Mouse (Mus musculus): Measurements from ENCODE around the gene Rilpl1. TPM values are rescaled to one million over a fixed set of nuclear protein-coding genes. Genes with fewer than 3 reads are reported as not detected.

Rilpl1 gene
- polyA plus RNA-seq, 1 experiment, result 3.6 TPM

DNA sequence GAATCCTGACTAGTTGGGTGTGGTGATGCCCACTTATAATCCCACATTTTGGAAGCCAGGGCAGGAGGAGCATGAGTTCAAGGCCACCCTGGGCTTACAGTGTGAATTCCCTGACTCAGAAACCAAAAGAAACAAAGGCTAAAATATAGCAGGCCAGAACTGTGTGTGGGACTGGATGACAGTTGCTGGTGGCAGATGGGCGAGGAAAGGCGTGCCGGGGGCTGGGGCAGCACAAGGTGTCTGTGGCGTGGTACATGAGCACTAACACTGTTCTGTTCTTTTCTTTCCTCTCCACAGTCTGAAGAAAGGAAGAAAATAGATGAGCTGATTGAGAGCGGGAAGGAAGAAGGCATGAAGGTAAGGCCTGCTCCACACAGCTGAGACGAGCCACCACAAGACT, 74.4 kb downstream of the Rilpl1 start:
- Histone ChIP-seq H3K36me3 (ENCODE audit: control insufficient read depth, insufficient read depth, low read length) (peaks cover 49% of the 10 kb centered on the region), H3K27me3 (ENCODE audit: control insufficient read depth, insufficient read depth, low read length) (no peaks in the 10 kb centered on the region), H3K4me1 (ENCODE audit: control insufficient read depth, insufficient read depth, insufficient read length) (no peaks in the 10 kb centered on the region), H3K4me3 (ENCODE audit: extremely low read depth, insufficient read depth, insufficient read length) (no peak overlapping the region), H3K27ac (ENCODE audit: insufficient read depth, low read length) (no peak overlapping the region)
- WGBS, result 95% methylated on average over 6 of the region's 6 CpGs
- no peak for DNase-seq (ENCODE audit: low read depth in 1 of 2, low spot score in 2 of 2)
- no peak for TF ChIP-seq CTCF (IDR thresholded peaks at IDR 0.05; ENCODE audit: extremely low read depth, insufficient read depth, insufficient read length, insufficient replicate concordance)
- no peak for TF ChIP-seq POLR2A (IDR thresholded peaks at IDR 0.05; ENCODE audit: low read depth, low read length)

DNA sequence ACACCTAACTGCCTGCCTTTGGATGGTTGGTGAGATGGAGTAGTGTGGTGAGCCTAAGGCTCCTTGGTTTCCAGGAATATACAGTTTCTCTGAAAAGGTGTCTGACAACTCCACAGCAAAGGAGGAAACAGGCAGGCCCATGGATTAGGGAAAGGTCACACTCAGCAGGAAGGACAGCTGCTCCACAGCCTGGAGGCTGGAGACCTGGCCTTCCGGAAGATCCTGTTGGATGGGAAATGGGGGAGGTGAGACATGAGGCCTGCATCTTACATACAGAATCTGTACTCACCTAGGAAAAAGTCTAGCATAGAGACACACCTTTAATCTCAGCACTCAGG, 77.1 kb downstream of the Rilpl1 start:
- Histone ChIP-seq H3K4me1 (ENCODE audit: control insufficient read depth, insufficient read depth, insufficient read length) (no peaks in the 10 kb centered on the region), H3K27me3 (ENCODE audit: control insufficient read depth, insufficient read depth, low read length) (no peaks in the 10 kb centered on the region), H3K36me3 (ENCODE audit: control insufficient read depth, insufficient read depth, low read length) (peaks cover 48% of the 10 kb centered on the region), H3K27ac (ENCODE audit: insufficient read depth, low read length) (no peak overlapping the region), H3K4me3 (ENCODE audit: extremely low read depth, insufficient read depth, insufficient read length) (no peak overlapping the region)
- DNase-seq (ENCODE audit: low read depth in 1 of 2, low spot score in 2 of 2), result no peak
- WGBS, result 100% methylated on average over 1 of the region's 1 CpGs
- TF ChIP-seq POLR2A (IDR thresholded peaks at IDR 0.05; ENCODE audit: low read depth, low read length) (no peak), CTCF (IDR thresholded peaks at IDR 0.05; ENCODE audit: extremely low read depth, insufficient read depth, insufficient read length, insufficient replicate concordance) (no peak)

DNA sequence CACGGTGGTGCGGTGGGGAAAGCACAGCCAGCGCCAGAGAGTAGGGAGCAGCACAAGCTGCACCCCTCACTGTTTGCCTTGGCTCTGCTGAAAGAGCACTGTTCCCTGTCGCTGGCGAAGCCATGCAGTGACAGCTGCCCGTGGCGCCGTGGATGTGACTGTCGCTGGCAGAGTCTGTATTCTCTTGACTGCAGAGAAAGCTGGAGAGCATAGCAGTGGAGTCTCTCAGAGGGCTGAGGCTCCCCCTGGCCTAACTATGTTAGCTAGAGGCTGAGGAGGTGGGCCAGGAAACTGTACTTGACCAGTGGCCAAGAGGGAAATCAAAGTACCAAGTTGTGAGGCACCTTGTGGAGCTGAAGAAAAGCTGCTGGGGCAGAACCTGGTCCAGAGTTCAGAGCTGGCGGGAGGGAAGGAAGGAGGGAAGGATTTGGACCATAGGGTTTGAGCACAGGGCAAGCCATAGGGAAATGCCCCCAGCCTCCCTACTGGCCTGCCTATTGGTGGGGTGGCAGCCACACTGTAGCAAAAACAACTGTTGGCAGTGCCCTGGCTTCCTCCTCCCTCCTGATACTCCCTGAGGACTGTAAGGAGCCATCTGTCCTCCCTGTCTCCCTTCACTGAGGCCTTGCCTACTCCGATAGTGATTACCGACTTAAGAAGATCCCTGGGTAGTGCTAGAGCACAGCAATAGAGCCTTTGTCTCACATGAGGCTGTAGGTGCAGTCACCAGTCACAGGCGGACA, 77.7 kb downstream of the Rilpl1 start:
- no peak for DNase-seq (ENCODE audit: low read depth in 1 of 2, low spot score in 2 of 2)
- H3K27ac ChIP-seq (ENCODE audit: insufficient read depth, low read length), result no peak overlapping the region

DNA sequence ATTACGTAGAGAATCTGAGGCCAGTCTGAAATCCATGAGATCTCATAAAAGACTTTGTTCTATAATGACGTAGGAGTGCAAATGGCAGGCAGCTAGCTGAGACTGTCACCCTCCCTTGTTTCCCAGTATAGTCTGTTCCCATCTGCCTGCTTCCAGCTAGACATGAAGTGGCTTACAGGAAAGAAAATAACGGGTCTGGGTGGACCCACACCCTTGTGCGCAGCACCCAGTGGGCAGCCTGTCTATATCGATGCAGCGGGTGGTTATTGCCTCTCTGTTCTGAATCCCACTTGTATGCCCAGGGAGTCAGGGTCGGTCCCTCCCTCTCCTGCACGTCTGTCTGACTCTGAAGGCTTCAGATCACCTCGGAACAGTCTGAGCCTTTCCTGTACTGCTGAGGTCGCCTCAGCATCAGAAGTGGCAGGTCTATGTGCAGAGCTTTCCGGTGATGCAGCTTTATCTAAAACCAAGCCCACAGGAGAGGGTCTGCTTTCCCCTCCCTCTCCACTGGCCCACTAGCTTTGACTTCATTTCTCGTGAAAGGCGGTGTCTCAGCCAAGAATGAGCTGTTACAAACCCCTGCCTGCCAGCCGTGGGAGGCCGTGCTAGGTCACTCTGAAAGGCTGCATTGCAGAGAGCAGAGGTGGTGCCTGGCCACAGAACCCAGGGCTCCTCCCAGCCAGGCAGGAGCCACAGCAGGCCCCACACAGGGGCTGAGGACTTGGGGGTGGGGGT, 78.5 kb downstream of the Rilpl1 start:
- H3K27me3 ChIP-seq (ENCODE audit: control insufficient read depth, insufficient read depth, low read length), result no peaks in the 10 kb centered on the region
- no peak for DNase-seq (ENCODE audit: low read depth in 1 of 2, low spot score in 2 of 2)
- H3K36me3 ChIP-seq (ENCODE audit: control insufficient read depth, insufficient read depth, low read length), result peaks cover 47% of the 10 kb centered on the region
- TF ChIP-seq POLR2A (IDR thresholded peaks at IDR 0.05; ENCODE audit: low read depth, low read length), result no peak
- no peak for TF ChIP-seq CTCF (IDR thresholded peaks at IDR 0.05; ENCODE audit: extremely low read depth, insufficient read depth, insufficient read length, insufficient replicate concordance)
- no peak overlapping the region for H3K27ac ChIP-seq (ENCODE audit: insufficient read depth, low read length)
- H3K4me3 ChIP-seq (ENCODE audit: extremely low read depth, insufficient read depth, insufficient read length), result no peak overlapping the region
- WGBS, result 87% methylated on average over 15 of the region's 15 CpGs
- no peaks in the 10 kb centered on the region for H3K4me1 ChIP-seq (ENCODE audit: control insufficient read depth, insufficient read depth, insufficient read length)

More for the DNA sequence above, 77.7 kb downstream of the Rilpl1 start:
- Histone ChIP-seq H3K4me3 (ENCODE audit: extremely low read depth, insufficient read depth, insufficient read length) (no peak overlapping the region), H3K27me3 (ENCODE audit: control insufficient read depth, insufficient read depth, low read length) (no peaks in the 10 kb centered on the region), H3K4me1 (ENCODE audit: control insufficient read depth, insufficient read depth, insufficient read length) (no peaks in the 10 kb centered on the region), H3K36me3 (ENCODE audit: control insufficient read depth, insufficient read depth, low read length) (peaks cover 48% of the 10 kb centered on the region)
- no peak for TF ChIP-seq CTCF (IDR thresholded peaks at IDR 0.05; ENCODE audit: extremely low read depth, insufficient read depth, insufficient read length, insufficient replicate concordance)
- TF ChIP-seq POLR2A (IDR thresholded peaks at IDR 0.05; ENCODE audit: low read depth, low read length), result no peak
- WGBS, result 93% methylated on average over 13 of the region's 13 CpGs

DNA sequence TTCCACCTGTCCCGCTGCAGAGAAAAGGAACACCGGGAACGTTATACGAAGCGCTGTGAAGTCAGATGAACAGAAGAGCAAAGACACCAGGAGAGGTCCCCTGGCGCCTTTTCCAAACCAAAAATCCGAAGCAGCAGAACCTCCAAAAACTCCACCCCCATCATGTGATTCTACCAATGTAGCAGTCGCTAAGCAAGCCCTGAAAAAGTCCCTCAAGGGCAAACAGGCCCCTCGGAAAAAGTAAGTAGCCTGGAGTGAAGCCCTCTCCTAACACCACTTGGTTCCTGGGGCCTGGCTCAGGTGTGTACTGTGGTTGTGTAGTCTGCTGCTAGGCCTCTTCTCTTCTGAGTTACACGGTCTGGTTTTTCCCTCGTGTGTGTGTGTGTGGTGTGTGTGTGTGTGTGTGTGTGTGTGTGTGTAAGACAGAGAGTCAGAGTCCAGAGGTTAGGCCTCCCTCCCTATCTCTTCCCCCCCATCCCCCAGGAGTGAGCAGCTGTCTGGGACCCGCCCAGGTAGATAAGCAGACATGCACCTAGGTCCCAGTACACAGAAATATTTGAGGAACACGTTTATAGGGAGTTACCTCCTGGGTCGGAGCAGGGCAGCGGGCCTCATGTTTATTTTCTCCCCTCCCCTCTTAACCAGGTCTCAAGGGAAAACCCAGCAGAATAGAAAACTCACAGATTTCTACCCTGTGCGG, 80.4 kb downstream of the Rilpl1 start:
- TF ChIP-seq CTCF (IDR thresholded peaks at IDR 0.05; ENCODE audit: extremely low read depth, insufficient read depth, insufficient read length, insufficient replicate concordance) (no peak), POLR2A (IDR thresholded peaks at IDR 0.05; ENCODE audit: low read depth, low read length) (no peak)
- H3K4me1 ChIP-seq (ENCODE audit: control insufficient read depth, insufficient read depth, insufficient read length), result peaks cover 6% of the 10 kb centered on the region

DNA sequence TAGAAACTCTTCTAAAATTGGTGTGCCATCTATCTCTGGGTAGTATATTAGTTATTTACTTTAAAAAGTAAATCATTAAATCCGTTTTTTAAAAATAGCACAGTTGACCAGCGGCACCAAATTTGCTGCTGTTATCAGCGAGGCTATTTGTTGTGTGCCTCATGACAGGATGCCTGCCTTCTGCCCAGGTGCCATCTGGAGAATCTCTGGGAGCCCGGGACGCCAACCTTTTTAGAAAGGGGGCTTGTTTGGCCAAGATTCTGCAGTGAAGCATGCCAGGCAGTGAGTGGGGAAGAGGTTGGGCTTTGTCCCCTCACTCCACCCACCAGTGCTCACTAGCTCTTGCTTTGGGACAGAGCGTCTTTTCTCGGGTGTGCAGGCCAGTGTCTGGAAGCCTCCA, 81.1 kb downstream of the Rilpl1 start:
- no peak overlapping the region for H3K4me3 ChIP-seq (ENCODE audit: extremely low read depth, insufficient read depth, insufficient read length)
- no peaks in the 10 kb centered on the region for H3K27me3 ChIP-seq (ENCODE audit: control insufficient read depth, insufficient read depth, low read length)
- TF ChIP-seq POLR2A (IDR thresholded peaks at IDR 0.05; ENCODE audit: low read depth, low read length), result no peak
- TF ChIP-seq CTCF (IDR thresholded peaks at IDR 0.05; ENCODE audit: extremely low read depth, insufficient read depth, insufficient read length, insufficient replicate concordance), result no peak
- peaks cover 38% of the 10 kb centered on the region for H3K36me3 ChIP-seq (ENCODE audit: control insufficient read depth, insufficient read depth, low read length)
- peaks cover 6% of the 10 kb centered on the region for H3K4me1 ChIP-seq (ENCODE audit: control insufficient read depth, insufficient read depth, insufficient read length)
- no peak overlapping the region for H3K27ac ChIP-seq (ENCODE audit: insufficient read depth, low read length)
- WGBS, result 90% methylated on average over 7 of the region's 7 CpGs
- DNase-seq (ENCODE audit: low read depth in 1 of 2, low spot score in 2 of 2), result no peak

More for the DNA sequence above, 80.4 kb downstream of the Rilpl1 start:
- WGBS, result 84% methylated on average over 16 of the region's 16 CpGs
- Histone ChIP-seq H3K27me3 (ENCODE audit: control insufficient read depth, insufficient read depth, low read length) (no peaks in the 10 kb centered on the region), H3K4me3 (ENCODE audit: extremely low read depth, insufficient read depth, insufficient read length) (no peak overlapping the region), H3K27ac (ENCODE audit: insufficient read depth, low read length) (no peak overlapping the region), H3K36me3 (ENCODE audit: control insufficient read depth, insufficient read depth, low read length) (peaks cover 38% of the 10 kb centered on the region)
- no peak for DNase-seq (ENCODE audit: low read depth in 1 of 2, low spot score in 2 of 2)

Measured in spleen, adult 2 months (tissue).